Mouse (Mus musculus): Measurements from ENCODE around the gene Olfr1325.
"Not testable (repeated sequence)": the region's sequence is repeated elsewhere in the genome, so short reads cannot be mapped to it uniquely, and the experiment has no call there.

Olfr1325 gene

GRCm38 (mm10) chrX:74592379-74592778, at the start of gene Olfr1325:
Gene Olfr1325 (plus strand): TSS chrX:74592679.
- no peak for DNase-seq (ENCODE audit: low read depth, low spot score)

- DNase-seq (ENCODE audit: low read depth, low spot score) = no peak
Observed at GRCm38 (mm10) chrX:74574788-74575187, 17.7 kb upstream of the Olfr1325 start, which contains the start of gene Olfr1326-ps1. Gene Olfr1326-ps1 (minus strand): TSS chrX:74574888.

- not testable (repeated sequence) for DNase-seq (ENCODE audit: low read depth, low spot score)
Observed at GRCm38 (mm10) chrX:74645466-74646323, 53.2 kb downstream of the Olfr1325 start, which contains the start of gene Gm5640. Gene Gm5640 (minus strand): TSS chrX:74645635.

- not testable (repeated sequence) for DNase-seq (ENCODE audit: low read depth, low spot score)
Observed at GRCm38 (mm10) chrX:74646393-74646792, 53.9 kb downstream of the Olfr1325 start.
